Mouse (Mus musculus) liver, adult 2 months (tissue): ENCODE measurements at regions not wholly inside any gene's neighbourhood (a gene's known extent, or its start where the extent isn't known, plus 50 kb on each side); places are given as distances from the start of the nearest gene placed in this dataset.

ENCODE experiments used
- DNase-seq: peaks from one replicate; pipeline ENCODE4 v3.0.0-alpha.2; 2011; ENCODE audit warnings: low read depth, low spot score; ENCODE audit errors: extremely low read depth
- H3K27ac ChIP-seq: fragments of 200-500 bp; replicated peaks from 2 replicates; pipeline ENCODE4 v1.5.1; 2012; ENCODE audit warnings: low read depth, mild to moderate bottlenecking, control low read depth, inconsistent platforms, low read length; ENCODE audit not compliant: insufficient read depth
- H3K27me3 ChIP-seq: fragments of 200-500 bp; 2 replicates; pipeline ENCODE4 v1.6.1; 2012; ENCODE audit warnings: mild to moderate bottlenecking, moderate library complexity, low read length, inconsistent platforms; ENCODE audit not compliant: control insufficient read depth, insufficient read depth
- H3K36me3 ChIP-seq: fragments of 200-500 bp; 2 replicates; pipeline ENCODE4 v1.6.1; 2012; ENCODE audit warnings: low read length, inconsistent platforms; ENCODE audit not compliant: control insufficient read depth, insufficient read depth
- H3K4me1 ChIP-seq: fragments of 200-500 bp; 2 replicates; pipeline ENCODE4 v1.6.1; 2011; ENCODE audit warnings: low read length; ENCODE audit not compliant: control insufficient read depth, insufficient read depth
- H3K4me3 ChIP-seq: fragments of 200-500 bp; 2 replicates; pipeline ENCODE4 v1.5.1; 2011; ENCODE audit warnings: low read depth, mild to moderate bottlenecking, control low read depth, low read length, moderate library complexity; ENCODE audit not compliant: insufficient read depth
- H3K79me2 ChIP-seq: fragments of 200-500 bp; 2 replicates; pipeline ENCODE4 v1.6.1; 2012; ENCODE audit warnings: inconsistent platforms, mild to moderate bottlenecking, low read length, moderate library complexity; ENCODE audit not compliant: control insufficient read depth, insufficient read depth
- H3K9ac ChIP-seq: fragments of 200-500 bp; 2 replicates; pipeline ENCODE4 v1.6.1; 2012; ENCODE audit warnings: low read depth, mild to moderate bottlenecking, control low read depth, inconsistent platforms, low read length
- CTCF ChIP-seq: fragments of 200-500 bp; IDR thresholded peaks from 2 replicates; pipeline ENCODE4 v1.5.1; 2011; ENCODE audit warnings: low read depth, low read length, control low read depth
- POLR2A ChIP-seq: fragments of 200-500 bp; IDR thresholded peaks from 2 replicates; pipeline ENCODE4 v1.6.1; 2011; ENCODE audit warnings: low read length, control low read depth; ENCODE audit not compliant: insufficient read depth; ENCODE audit errors: extremely low read depth
- WGBS: fragments of 180-500 bp; shearing (Covaris S2); methylation state at CpG from one replicate; pipeline ENCODE4 v1.1.7; 2018; 5-methylcytosine and 5-hydroxymethylcytosine counted together

GRCm38 (mm10) chr4:142791823-142792605, 420.8 kb downstream of the Prdm2 start:
- WGBS: 81% methylated on average over 3 of the region's 3 CpGs
- no peak for DNase-seq
- H3K4me1 ChIP-seq: no peaks in the 10 kb centered on the region
- H3K27me3 ChIP-seq: no peaks in the 10 kb centered on the region
- no peak overlapping the region for H3K27ac ChIP-seq
- no peak overlapping the region for H3K9ac ChIP-seq
- H3K4me3 ChIP-seq: no peak overlapping the region
- H3K79me2 ChIP-seq: no peaks in the 10 kb centered on the region
- no peak for TF ChIP-seq POLR2A
- TF ChIP-seq CTCF: no peak
- no peaks in the 10 kb centered on the region for H3K36me3 ChIP-seq

- no peak for DNase-seq
- H3K4me3 ChIP-seq: no peak overlapping the region
- H3K79me2 ChIP-seq: no peaks in the 10 kb centered on the region
- no peaks in the 10 kb centered on the region for H3K27me3 ChIP-seq
- no peaks in the 10 kb centered on the region for H3K36me3 ChIP-seq
- TF ChIP-seq POLR2A (no peak), CTCF (no peak)
- H3K9ac ChIP-seq: no peak overlapping the region
- H3K27ac ChIP-seq: no peak overlapping the region
- H3K4me1 ChIP-seq: no peaks in the 10 kb centered on the region
- WGBS: 84% methylated on average over 7 of the region's 7 CpGs
Observed at GRCm38 (mm10) chr4:142789048-142789447, 423.7 kb downstream of the Prdm2 start.

GRCm38 (mm10) chr4:142785386-142785785, 427.4 kb downstream of the Prdm2 start:
- 82% methylated on average over 5 of the region's 5 CpGs for WGBS
- TF ChIP-seq CTCF (no peak), POLR2A (no peak)
- H3K4me3 ChIP-seq: no peak overlapping the region

GRCm38 (mm10) chr4:142776711-142777411, 435.9 kb downstream of the Prdm2 start:
- peak; percentile 8 for DNase-seq
- Histone ChIP-seq H3K27ac (no peak overlapping the region), H3K4me1 (no peaks in the 10 kb centered on the region), H3K36me3 (no peaks in the 10 kb centered on the region), H3K4me3 (no peak overlapping the region), H3K27me3 (no peaks in the 10 kb centered on the region), H3K9ac (no peak overlapping the region), H3K79me2 (no peaks in the 10 kb centered on the region)
- WGBS: 50% methylated on average over 10 of the region's 10 CpGs
- no peak for TF ChIP-seq CTCF
- no peak for TF ChIP-seq POLR2A

More at GRCm38 (mm10) chr4:142785386-142785785, 427.4 kb downstream of the Prdm2 start:
- Histone ChIP-seq H3K27me3 (no peaks in the 10 kb centered on the region), H3K4me1 (no peaks in the 10 kb centered on the region), H3K27ac (no peak overlapping the region), H3K9ac (no peak overlapping the region), H3K79me2 (no peaks in the 10 kb centered on the region), H3K36me3 (no peaks in the 10 kb centered on the region)
- DNase-seq: no peak

GRCm38 (mm10) chr4:142775023-142775422, 437.8 kb downstream of the Prdm2 start:
- no peak overlapping the region for H3K9ac ChIP-seq
- no peaks in the 10 kb centered on the region for H3K36me3 ChIP-seq
- H3K4me1 ChIP-seq: no peaks in the 10 kb centered on the region
- WGBS: 89% methylated on average over 5 of the region's 5 CpGs
- TF ChIP-seq POLR2A (no peak), CTCF (no peak)
- H3K79me2 ChIP-seq: no peaks in the 10 kb centered on the region
- no peak overlapping the region for H3K4me3 ChIP-seq
- H3K27ac ChIP-seq: no peak overlapping the region
- no peaks in the 10 kb centered on the region for H3K27me3 ChIP-seq
- DNase-seq: no peak
